Mouse (Mus musculus) heart, postnatal 0 days (tissue): ENCODE results near the gene Hmgb1. TPM values are rescaled to one million over a fixed set of nuclear protein-coding genes. Genes with fewer than 3 reads are reported as not detected.

Experiments
- ATAC-seq: fragments of 200-750 bp; cut with Nextera tagmentation; 2 replicates; pipeline ENCODE4 v1.8.0; 2017; ENCODE audit warnings: low read depth, moderate number of reproducible peaks, moderate library complexity; ENCODE audit not compliant: insufficient read depth
- DNase-seq: peaks from one replicate; pipeline ENCODE4 v3.0.0-alpha.2; 2016; ENCODE audit warnings: low spot score
- H3K27ac ChIP-seq: fragments of 300-500 bp; sonication (generic); 2 replicates; pipeline ENCODE4 v1.5.1; 2014; ENCODE audit warnings: low read depth, mild to moderate bottlenecking
- H3K27me3 ChIP-seq: fragments of 300-500 bp; sonication (generic); 2 replicates; pipeline ENCODE4 v1.6.1; 2014; ENCODE audit warnings: low read length, mixed read lengths; ENCODE audit not compliant: control insufficient read depth, insufficient read depth
- H3K36me3 ChIP-seq: fragments of 300-500 bp; sonication (generic); replicated peaks from 2 replicates; pipeline ENCODE4 v1.6.1; 2014; ENCODE audit warnings: low read length, mixed read lengths; ENCODE audit not compliant: control insufficient read depth, insufficient read depth
- H3K4me1 ChIP-seq: fragments of 300-500 bp; sonication (generic); 2 replicates; pipeline ENCODE4 v1.6.1; 2014; ENCODE audit warnings: antibody characterized with exemption; ENCODE audit not compliant: control insufficient read depth, insufficient read depth
- H3K4me2 ChIP-seq: fragments of 300-500 bp; sonication (generic); 2 replicates; pipeline ENCODE4 v1.6.1; 2014; ENCODE audit warnings: low read depth, mild to moderate bottlenecking, low read length, moderate library complexity
- H3K4me3 ChIP-seq: fragments of 300-500 bp; sonication (generic); 2 replicates; pipeline ENCODE4 v1.5.1; 2014; ENCODE audit warnings: low read depth, low read length
- H3K9ac ChIP-seq: fragments of 300-500 bp; sonication (generic); replicated peaks from 2 replicates; pipeline ENCODE4 v1.6.1; 2014; ENCODE audit warnings: low read depth, low read length, mixed read lengths
- H3K9me3 ChIP-seq: fragments of 300-500 bp; sonication (generic); replicated peaks from 2 replicates; pipeline ENCODE4 v1.6.1; 2016; ENCODE audit warnings: low read length; ENCODE audit not compliant: control insufficient read depth
- CTCF ChIP-seq: IDR thresholded peaks from 2 replicates; pipeline ENCODE4 v1.5.1; 2016; ENCODE audit warnings: antibody characterized with exemption, control low read depth, low read depth
- EP300 ChIP-seq: IDR thresholded peaks from 2 replicates; pipeline ENCODE4 v1.6.1; 2016; ENCODE audit warnings: antibody characterized with exemption, low read depth
- WGBS: fragments of 180-500 bp; shearing (Covaris S2); extraction: QIAGEN DNeasy Blood & Tissue Kit; methylation state at CpG from one replicate; pipeline ENCODE4 v1.1.7; 2014; 5-methylcytosine and 5-hydroxymethylcytosine counted together
- polyA plus RNA-seq: library from polyadenylated mRNA; unstranded; fragments of >200 nt; fragmentation: Nextera tagmentation; extraction: Ambion mirVana; gene quantifications from 2 replicates; pipeline ENCODE4 v1.2.1, GENCODE M21; 2015
- total RNA-seq: library from RNA; depleted of rRNA; stranded (reverse); fragments of >200 nt; gene quantifications from 2 replicates; pipeline ENCODE4 v1.2.3, GENCODE M21; 2014; ENCODE audit warnings: low replicate concordance

Gene Hmgb1
- total and polyA plus RNA-seq, 2 experiments from 2014 or later = 107 to 540 TPM

GRCm38 (mm10) chr5:149134751-149135454 is 49.4 kb downstream of the Hmgb1 start:
- 31% methylated on average over 10 of the region's 10 CpGs for WGBS
- Histone ChIP-seq H3K27ac (peak overlapping the region; percentile 46; the same call in 1 of the 2 replicates), H3K36me3 (no peaks in the 10 kb centered on the region), H3K4me3 (no peak overlapping the region), H3K4me1 (peaks cover 6% of the 10 kb centered on the region; the same call in 1 of the 2 replicates), H3K9ac (no peak overlapping the region), H3K9me3 (no peaks in the 10 kb centered on the region), H3K4me2 (peak overlapping the region; percentile 10; the same call in 1 of the 2 replicates), H3K27me3 (no peaks in the 10 kb centered on the region)
- ATAC-seq (peak; percentile 73), DNase-seq (peak; percentile 55)
- TF ChIP-seq CTCF = no peak
- no peak for TF ChIP-seq EP300

- Histone ChIP-seq H3K27ac (no peak overlapping the region), H3K4me2 (no peak overlapping the region), H3K27me3 (no peaks in the 10 kb centered on the region), H3K36me3 (no peaks in the 10 kb centered on the region), H3K9me3 (no peaks in the 10 kb centered on the region), H3K9ac (no peak overlapping the region), H3K4me1 (no peaks in the 10 kb centered on the region), H3K4me3 (no peak overlapping the region)
- 67% methylated on average over 15 of the region's 15 CpGs for WGBS
- no peak for ATAC-seq
- DNase-seq = no peak
- TF ChIP-seq EP300 (no peak), CTCF (no peak)
These were observed 55.8 kb downstream of the Hmgb1 start for GRCm38 (mm10) chr5:149128473-149128872.

DNA sequence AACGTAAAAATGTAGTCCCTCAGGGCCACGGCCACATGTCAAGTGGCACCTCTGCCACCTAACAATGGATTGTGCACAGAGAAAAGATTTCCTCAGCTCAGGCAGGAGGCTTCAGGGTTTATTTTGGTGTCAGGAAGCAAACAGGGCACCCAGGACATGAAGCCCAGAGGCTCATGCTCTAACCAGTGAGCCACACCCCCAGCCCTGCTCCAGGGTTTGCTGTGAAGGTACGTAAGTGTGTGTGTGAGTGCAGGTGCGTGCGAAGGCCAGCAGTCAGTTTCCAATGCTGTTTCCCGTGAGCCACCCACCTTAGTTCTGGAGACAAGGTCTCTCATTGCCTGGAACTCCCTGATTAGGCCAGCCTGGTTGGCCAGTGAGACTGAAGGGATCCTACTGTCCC is 60.5 kb downstream of the Hmgb1 start:
- 83% methylated on average over 6 of the region's 6 CpGs for WGBS
- TF ChIP-seq CTCF (no peak), EP300 (no peak)
- ATAC-seq = no peak
- DNase-seq = no peak
- H3K9ac ChIP-seq = no peak overlapping the region
- H3K9me3 ChIP-seq = no peaks in the 10 kb centered on the region
- no peak overlapping the region for H3K4me3 ChIP-seq
- no peaks in the 10 kb centered on the region for H3K27me3 ChIP-seq
- H3K4me2 ChIP-seq = no peak overlapping the region
- H3K36me3 ChIP-seq = no peaks in the 10 kb centered on the region
- no peak overlapping the region for H3K27ac ChIP-seq
- no peaks in the 10 kb centered on the region for H3K4me1 ChIP-seq

DNA sequence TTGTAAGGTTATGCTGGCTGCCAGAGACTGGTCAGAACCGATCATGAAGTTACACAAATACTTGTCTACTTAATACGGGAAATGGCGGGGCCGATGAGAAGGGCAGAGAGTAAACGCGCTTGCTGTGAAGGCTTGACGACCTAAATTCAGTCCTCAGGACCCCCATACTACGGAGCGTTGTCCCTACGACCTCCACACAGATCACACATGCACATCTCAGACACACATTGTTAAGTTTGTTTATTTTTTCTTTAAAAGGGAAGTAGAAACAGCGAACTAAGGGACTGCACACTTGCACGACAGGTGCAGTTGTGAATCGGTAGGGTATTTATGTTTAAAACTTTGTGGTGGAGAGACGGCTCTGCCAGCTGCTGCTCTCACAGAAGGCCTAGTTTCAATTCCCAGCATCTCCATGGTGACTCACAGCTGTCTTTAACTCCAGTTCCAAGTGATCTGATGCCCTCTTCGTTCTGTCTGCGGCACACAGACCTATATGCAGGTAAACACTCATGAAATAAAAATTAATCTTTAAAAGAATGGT is 64.9 kb downstream of the Hmgb1 start:
- DNase-seq (no peak), ATAC-seq (no peak)
- no peaks in the 10 kb centered on the region for H3K36me3 ChIP-seq
- peak overlapping the region; percentile 11; the same call in 1 of the 2 replicates for H3K27ac ChIP-seq
- H3K4me2 ChIP-seq = no peak overlapping the region
- no peak overlapping the region for H3K9ac ChIP-seq
- H3K27me3 ChIP-seq = no peaks in the 10 kb centered on the region
- TF ChIP-seq CTCF (no peak), EP300 (no peak)
- H3K4me3 ChIP-seq = no peak overlapping the region
- H3K4me1 ChIP-seq = no peaks in the 10 kb centered on the region
- no peaks in the 10 kb centered on the region for H3K9me3 ChIP-seq
- 91% methylated on average over 16 of the region's 16 CpGs for WGBS

DNA sequence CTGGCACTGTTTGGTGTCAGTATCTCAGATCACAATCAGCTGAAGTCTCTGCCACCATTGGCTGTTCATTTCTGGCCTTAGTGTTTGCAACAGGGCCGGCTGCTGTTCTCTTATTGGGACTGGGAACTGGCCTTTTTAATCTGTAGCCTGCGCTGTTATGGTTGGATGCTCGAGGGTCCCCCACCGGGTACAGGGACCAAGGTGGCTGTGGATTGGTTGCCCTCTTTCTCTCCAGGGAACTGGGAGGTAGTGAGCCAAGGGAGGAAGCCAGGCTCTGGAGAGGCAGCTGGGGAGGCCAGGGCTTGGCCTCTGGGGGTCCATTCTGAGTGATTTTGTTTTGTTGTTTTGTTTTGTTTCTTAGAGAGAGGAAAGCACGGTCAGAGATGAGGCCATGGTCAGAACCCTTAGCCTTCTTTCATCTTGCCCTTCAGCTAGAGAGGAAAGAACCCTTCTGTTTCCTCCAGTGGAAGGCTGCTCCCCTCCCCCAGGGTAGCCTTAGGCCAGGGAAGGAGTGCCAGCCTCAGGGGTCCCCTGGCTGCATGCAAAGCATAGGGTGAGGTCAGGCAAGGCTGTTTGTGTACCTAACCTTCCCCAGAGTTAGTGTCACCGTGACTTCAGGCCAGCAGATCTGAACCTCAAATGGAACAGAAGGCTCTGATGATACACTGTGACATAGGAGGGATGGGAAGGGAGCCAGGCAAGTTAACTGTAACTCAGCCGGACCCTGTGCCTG is 66.3 kb downstream of the Hmgb1 start:
- no peaks in the 10 kb centered on the region for H3K4me1 ChIP-seq
- no peaks in the 10 kb centered on the region for H3K36me3 ChIP-seq
- no peak for TF ChIP-seq CTCF
- DNase-seq (no peak), ATAC-seq (no peak)
- no peak overlapping the region for H3K4me3 ChIP-seq
- no peak overlapping the region for H3K4me2 ChIP-seq
- no peaks in the 10 kb centered on the region for H3K9me3 ChIP-seq
- no peaks in the 10 kb centered on the region for H3K27me3 ChIP-seq
- H3K9ac ChIP-seq = no peak overlapping the region
- whole genome bisulfite sequencing = 51% methylated on average over 7 of the region's 7 CpGs
- no peak overlapping the region for H3K27ac ChIP-seq
